13 mouse cellular contexts compared by ENCODE assay signal in the genomic region with DNA sequence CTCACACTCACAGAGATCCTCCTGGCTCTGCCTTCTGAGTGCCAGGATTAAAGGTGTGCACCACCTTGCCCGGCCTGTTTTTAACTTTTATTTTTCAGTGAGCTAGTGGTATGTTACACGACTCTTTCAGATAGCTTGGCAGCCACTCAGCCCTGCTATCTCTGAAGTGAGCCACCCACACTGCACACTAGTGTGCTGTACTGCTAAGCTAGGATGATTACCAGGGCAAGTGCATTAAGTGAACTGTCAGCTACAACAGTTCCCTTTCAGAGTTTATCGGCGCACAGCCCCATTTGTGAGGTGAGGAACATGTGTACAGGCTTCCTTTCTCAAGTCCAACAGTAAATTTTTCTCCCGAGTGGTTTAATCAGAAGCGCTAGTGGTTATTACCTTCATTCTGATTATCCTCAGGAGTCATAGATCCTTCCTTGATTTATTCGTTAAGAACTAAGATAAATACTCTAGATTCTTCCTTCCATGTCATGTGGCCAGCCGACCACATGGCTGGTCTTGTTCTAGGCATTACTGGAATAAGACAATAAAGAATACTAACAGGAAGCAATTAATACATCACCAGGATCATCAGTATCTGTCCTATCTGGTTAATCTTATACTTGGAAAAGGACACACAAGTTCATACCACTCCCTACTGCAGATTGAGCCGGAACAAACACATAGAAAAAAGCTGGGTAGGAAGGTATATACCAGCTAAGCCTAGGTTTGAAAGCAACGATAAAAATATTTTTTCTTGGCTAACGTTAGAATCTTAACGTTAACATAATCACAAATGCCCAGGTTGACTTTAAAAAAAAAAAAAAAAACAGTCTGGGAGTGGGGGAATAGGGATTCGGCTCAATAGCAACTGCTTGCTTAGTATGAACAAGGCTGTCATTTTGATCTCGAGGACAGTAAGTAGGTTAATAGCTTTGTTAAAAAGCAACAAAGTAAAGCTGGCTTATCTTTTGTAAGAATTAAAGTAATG. TPM values are rescaled to one million over a fixed set of nuclear protein-coding genes. Genes with fewer than 3 reads are reported as not detected.
DNase-seq lines count a peak whose midpoint lies in the region; ATAC-seq and TF ChIP-seq lines count a peak whose summit lies in the region.
"Had no signal": no experiment of that assay in that cellular context is flagged by ENCODE, and none has a peak within 500 bp of the region (broad histone marks: within the 10 kb centered on the region; RNA-seq: fewer than 3 reads in every experiment).

No protein-coding gene starts in this region.

- WGBS in forebrain, embryonic 11.5 days: 84% methylated on average over 14 of the region's 14 CpGs
- 63% methylated on average over 14 of the region's 14 CpGs for WGBS in lung, postnatal 0 days

- H3K4me1 ChIP-seq in forebrain, embryonic 11.5 days (replicated peaks; ENCODE audit: control insufficient read depth, insufficient read depth, low read length): no peaks in the 10 kb centered on the region
- no peaks in the 10 kb centered on the region for H3K4me1 ChIP-seq in lung, postnatal 0 days (ENCODE audit: insufficient read depth, low read depth, low read length)

- H3K4me3 ChIP-seq in forebrain, embryonic 11.5 days (ENCODE audit: low read depth, low read length): no peak overlapping the region
- no peak overlapping the region for H3K4me3 ChIP-seq in lung, postnatal 0 days (ENCODE audit: low read depth, low read length)
- H3K4me3 ChIP-seq: forebrain, embryonic 13.5 days; left cerebral cortex, adult 2 months had no signal

- H3K4me2 ChIP-seq in forebrain, embryonic 11.5 days (ENCODE audit: low read depth, low read length, severe bottlenecking): no peak overlapping the region
- H3K4me2 ChIP-seq in lung, postnatal 0 days (replicated peaks; ENCODE audit: low read depth, low read length): no peak overlapping the region
- H3K4me2 ChIP-seq: forebrain, embryonic 13.5 days had no signal

- no peaks in the 10 kb centered on the region for H3K9me3 ChIP-seq in forebrain, embryonic 11.5 days (ENCODE audit: control insufficient read depth, low read length)
- H3K9me3 ChIP-seq in lung, postnatal 0 days (ENCODE audit: low read length): no peaks in the 10 kb centered on the region
- H3K9me3 ChIP-seq: forebrain, embryonic 13.5 days had no signal

- no peak overlapping the region for H3K27ac ChIP-seq in forebrain, embryonic 11.5 days (ENCODE audit: low read depth, low read length)
- no peak overlapping the region for H3K27ac ChIP-seq in lung, postnatal 0 days (ENCODE audit: low read length)
- H3K27ac ChIP-seq: forebrain, embryonic 13.5 days; hindbrain, postnatal 0 days; left cerebral cortex, adult 2 months had no signal

- no peaks in the 10 kb centered on the region for H3K36me3 ChIP-seq in forebrain, embryonic 11.5 days (ENCODE audit: control insufficient read depth, insufficient read depth, low read length)
- H3K36me3 ChIP-seq in lung, postnatal 0 days (ENCODE audit: insufficient read depth, low read length): no peaks in the 10 kb centered on the region

- H3K27me3 ChIP-seq in forebrain, embryonic 11.5 days (ENCODE audit: control insufficient read depth, insufficient read depth, low read length): no peaks in the 10 kb centered on the region
- no peaks in the 10 kb centered on the region for H3K27me3 ChIP-seq in lung, postnatal 0 days (replicated peaks; ENCODE audit: insufficient read depth, low read length)
- H3K27me3 ChIP-seq: forebrain, embryonic 13.5 days had no signal

- no peak for TF ChIP-seq CTCF in lung, postnatal 0 days (IDR thresholded peaks at IDR 0.05)

- TF ChIP-seq EP300 in lung, postnatal 0 days (IDR thresholded peaks at IDR 0.05): no peak

- no peak overlapping the region for H3K9ac ChIP-seq in forebrain, embryonic 11.5 days (ENCODE audit: low read length)
- H3K9ac ChIP-seq in lung, postnatal 0 days (replicated peaks; ENCODE audit: low read depth): no peak overlapping the region
- H3K9ac ChIP-seq: forebrain, embryonic 13.5 days had no signal

- ATAC-seq in erythroblast, adult 5-6 weeks (replicated peaks; ENCODE audit: low FRiP score, poor library complexity, severe bottlenecking): peak; percentile 76
- ATAC-seq in megakaryocyte, adult 5-6 weeks (ENCODE audit: poor library complexity, severe bottlenecking): peak; percentile 47; the same call in 1 of the 2 replicates
- ATAC-seq in forebrain, embryonic 11.5 days (replicated peaks; ENCODE audit: low FRiP score): no peak
- no peak for ATAC-seq in lung, postnatal 0 days
- ATAC-seq: forebrain, embryonic 13.5 days; hindbrain, postnatal 0 days; midbrain, embryonic 16.5 days had no signal

- peak; percentile 29 for DNase-seq in kidney, adult 9 months
- DNase-seq in kidney, adult 8-10 months: no peak
- peak; percentile 86 for DNase-seq in MEL-GATA-1-ER (ENCODE audit: extremely low read depth, low read depth)
- no peak for DNase-seq in forebrain, embryonic 11.5 days (ENCODE audit: low spot score)
- no peak for DNase-seq in lung, postnatal 0 days (ENCODE audit: low spot score)
- DNase-seq: gastrocnemius, postnatal 25 days; lung, adult 2 months had no signal

RNA-seq across cellular contexts. Expression of a gene that starts 6.4 kb away (rescaled TPM):
- total RNA-seq in erythroblast, adult 5-6 weeks (2015; ENCODE audit: low replicate concordance): 193 and 204 TPM in 2 replicates
- 394 and 452 TPM in 2 replicates for total RNA-seq in erythroblast, adult 5-6 weeks (2017; ENCODE audit: low replicate concordance)
- 15.9 and 17.3 TPM in 2 replicates for total RNA-seq in megakaryocyte, adult 5-6 weeks (2015)
- total RNA-seq in megakaryocyte, adult 5-6 weeks (2017): 20.9 and 21.0 TPM in 2 replicates
- 123 and 124 TPM in 2 replicates for polyA plus RNA-seq in forebrain, embryonic 11.5 days (2014; fragmentation: Nextera tagmentation; extraction: Ambion mirVana)
- 71.9 and 79.9 TPM in 2 replicates for polyA plus RNA-seq in lung, postnatal 0 days (2015; fragmentation: Nextera tagmentation; extraction: Ambion mirVana)

RNA-seq across cellular contexts. Expression of a gene that starts 42.0 kb away (rescaled TPM):
- 224 and 301 TPM in 2 replicates for total RNA-seq in erythroblast, adult 5-6 weeks (2015; ENCODE audit: low replicate concordance)
- total RNA-seq in erythroblast, adult 5-6 weeks (2017; ENCODE audit: low replicate concordance): 191 and 230 TPM in 2 replicates
- total RNA-seq in megakaryocyte, adult 5-6 weeks (2015): 23.0 and 28.1 TPM in 2 replicates
- 23.8 and 27.0 TPM in 2 replicates for total RNA-seq in megakaryocyte, adult 5-6 weeks (2017)
- 66.0 and 68.3 TPM in 2 replicates for polyA plus RNA-seq in forebrain, embryonic 11.5 days (2014; fragmentation: Nextera tagmentation; extraction: Ambion mirVana)
- polyA plus RNA-seq in lung, postnatal 0 days (2015; fragmentation: Nextera tagmentation; extraction: Ambion mirVana): 55.5 and 60.5 TPM in 2 replicates

Comparison
In these comparisons a context has a peak if more than half of its experiments do, and no peak if none do; other contexts are left out.
1. DNase-seq: peak in kidney, adult 9 months (single experiment) and MEL-GATA-1-ER (single experiment); none in kidney, adult 8-10 months (0 of 2), forebrain, embryonic 11.5 days (single experiment) and lung, postnatal 0 days (single experiment).
2. ATAC-seq: peak in erythroblast, adult 5-6 weeks (single experiment) and megakaryocyte, adult 5-6 weeks (single experiment); none in forebrain, embryonic 11.5 days (single experiment) and lung, postnatal 0 days (single experiment).
3. RNA of a gene that starts 6.4 kb away (total RNA-seq): 193 to 452 TPM in erythroblast, adult 5-6 weeks; 15.9 to 21.0 TPM in megakaryocyte, adult 5-6 weeks; every median in the first group is over 4 times any median in the second.
4. RNA of a gene that starts 42.0 kb away (total RNA-seq): 191 to 301 TPM in erythroblast, adult 5-6 weeks; 23.0 to 28.1 TPM in megakaryocyte, adult 5-6 weeks; every median in the first group is over 4 times any median in the second.